Mouse (Mus musculus): ENCODE data around the gene Whamm. TPM values are rescaled to one million over a fixed set of nuclear protein-coding genes. Genes with fewer than 3 reads are reported as not detected.

The Whamm gene
- polyA plus RNA-seq, 1 experiment from 2014 or later = 7.0 TPM

GRCm38 (mm10) chr7:81606452-81606851, 35.4 kb downstream of the Whamm start:
- WGBS (ENCODE audit: insufficient replicate concordance) = 52% methylated on average over 5 of the region's 5 CpGs
- no peak overlapping the region for H3K4me2 ChIP-seq (ENCODE audit: low read depth, low read length)
- H3K4me1 ChIP-seq (ENCODE audit: insufficient read depth) = no peaks in the 10 kb centered on the region
- no peaks in the 10 kb centered on the region for H3K36me3 ChIP-seq (replicated peaks; ENCODE audit: insufficient read depth, low read length)
- H3K4me3 ChIP-seq (ENCODE audit: low read depth, low read length) = no peak overlapping the region
- no peak overlapping the region for H3K27ac ChIP-seq (ENCODE audit: low read depth)
- no peaks in the 10 kb centered on the region for H3K27me3 ChIP-seq (ENCODE audit: insufficient read depth, low read length)
- no peaks in the 10 kb centered on the region for H3K9me3 ChIP-seq (ENCODE audit: low read length)
- DNase-seq (no peak), ATAC-seq (no peak)
- TF ChIP-seq CTCF (IDR thresholded peaks at IDR 0.05; ENCODE audit: low read depth) = no peak
- TF ChIP-seq EP300 (IDR thresholded peaks at IDR 0.05; ENCODE audit: low read depth) = no peak
- no peak overlapping the region for H3K9ac ChIP-seq (replicated peaks)

GRCm38 (mm10) chr7:81610125-81610524, 39.1 kb downstream of the Whamm start:
- H3K4me1 ChIP-seq (ENCODE audit: insufficient read depth) = no peaks in the 10 kb centered on the region
- H3K36me3 ChIP-seq (replicated peaks; ENCODE audit: insufficient read depth, low read length) = no peaks in the 10 kb centered on the region
- H3K27ac ChIP-seq (ENCODE audit: low read depth) = no peak overlapping the region
- H3K27me3 ChIP-seq (ENCODE audit: insufficient read depth, low read length) = no peaks in the 10 kb centered on the region
- no peak overlapping the region for H3K4me3 ChIP-seq (ENCODE audit: low read depth, low read length)
- ATAC-seq = peak; percentile 36; the same call in 1 of the 2 replicates
- H3K9ac ChIP-seq (replicated peaks) = no peak overlapping the region
- no peak overlapping the region for H3K4me2 ChIP-seq (ENCODE audit: low read depth, low read length)
- WGBS (ENCODE audit: insufficient replicate concordance) = 57% methylated on average over 18 of the region's 18 CpGs
- H3K9me3 ChIP-seq (ENCODE audit: low read length) = no peaks in the 10 kb centered on the region
- peak; percentile 54 for DNase-seq
- peak; percentile 62 for TF ChIP-seq CTCF (IDR thresholded peaks at IDR 0.05; ENCODE audit: low read depth)
- TF ChIP-seq EP300 (IDR thresholded peaks at IDR 0.05; ENCODE audit: low read depth) = no peak

- Histone ChIP-seq H3K4me1 (ENCODE audit: insufficient read depth) (no peaks in the 10 kb centered on the region), H3K4me3 (ENCODE audit: low read depth, low read length) (no peak overlapping the region), H3K36me3 (replicated peaks; ENCODE audit: insufficient read depth, low read length) (no peaks in the 10 kb centered on the region), H3K27me3 (ENCODE audit: insufficient read depth, low read length) (no peaks in the 10 kb centered on the region), H3K27ac (ENCODE audit: low read depth) (no peak overlapping the region), H3K9ac (replicated peaks) (no peak overlapping the region), H3K9me3 (ENCODE audit: low read length) (no peaks in the 10 kb centered on the region), H3K4me2 (ENCODE audit: low read depth, low read length) (no peak overlapping the region)
- WGBS (ENCODE audit: insufficient replicate concordance) = 87% methylated on average over 13 of the region's 13 CpGs
- no peak for ATAC-seq
- no peak for TF ChIP-seq EP300 (IDR thresholded peaks at IDR 0.05; ENCODE audit: low read depth)
- TF ChIP-seq CTCF (IDR thresholded peaks at IDR 0.05; ENCODE audit: low read depth) = no peak
- DNase-seq = no peak
Measured at GRCm38 (mm10) chr7:81612856-81613635, 42.0 kb downstream of the Whamm start.

GRCm38 (mm10) chr7:81615031-81615430, 44.0 kb downstream of the Whamm start:
- no peak overlapping the region for H3K4me2 ChIP-seq (ENCODE audit: low read depth, low read length)
- no peaks in the 10 kb centered on the region for H3K36me3 ChIP-seq (replicated peaks; ENCODE audit: insufficient read depth, low read length)
- no peaks in the 10 kb centered on the region for H3K27me3 ChIP-seq (ENCODE audit: insufficient read depth, low read length)
- no peaks in the 10 kb centered on the region for H3K9me3 ChIP-seq (ENCODE audit: low read length)
- no peak overlapping the region for H3K9ac ChIP-seq (replicated peaks)
- H3K4me1 ChIP-seq (ENCODE audit: insufficient read depth) = no peaks in the 10 kb centered on the region
- H3K4me3 ChIP-seq (ENCODE audit: low read depth, low read length) = no peak overlapping the region
- ATAC-seq (no peak), DNase-seq (no peak)
- no peak for TF ChIP-seq CTCF (IDR thresholded peaks at IDR 0.05; ENCODE audit: low read depth)
- TF ChIP-seq EP300 (IDR thresholded peaks at IDR 0.05; ENCODE audit: low read depth) = no peak
- H3K27ac ChIP-seq (ENCODE audit: low read depth) = no peak overlapping the region
- WGBS (ENCODE audit: insufficient replicate concordance) = 63% methylated on average over 8 of the region's 9 CpGs

GRCm38 (mm10) chr7:81622793-81623192, 51.7 kb downstream of the Whamm start:
- Histone ChIP-seq H3K4me1 (ENCODE audit: insufficient read depth) (no peaks in the 10 kb centered on the region), H3K36me3 (replicated peaks; ENCODE audit: insufficient read depth, low read length) (no peaks in the 10 kb centered on the region), H3K9me3 (ENCODE audit: low read length) (peaks cover 5% of the 10 kb centered on the region; the same call in 1 of the 2 replicates), H3K27ac (ENCODE audit: low read depth) (no peak overlapping the region), H3K9ac (replicated peaks) (no peak overlapping the region), H3K4me3 (ENCODE audit: low read depth, low read length) (no peak overlapping the region), H3K4me2 (ENCODE audit: low read depth, low read length) (no peak overlapping the region), H3K27me3 (ENCODE audit: insufficient read depth, low read length) (no peaks in the 10 kb centered on the region)
- no peak for ATAC-seq
- DNase-seq = no peak
- TF ChIP-seq EP300 (IDR thresholded peaks at IDR 0.05; ENCODE audit: low read depth) (no peak), CTCF (IDR thresholded peaks at IDR 0.05; ENCODE audit: low read depth) (no peak)
- WGBS (ENCODE audit: insufficient replicate concordance) = 61% methylated on average over 4 of the region's 4 CpGs

GRCm38 (mm10) chr7:81623767-81624166, 52.7 kb downstream of the Whamm start:
- WGBS (ENCODE audit: insufficient replicate concordance) = 81% methylated on average over 6 of the region's 6 CpGs

More at GRCm38 (mm10) chr7:81623767-81624166, 52.7 kb downstream of the Whamm start:
- no peak overlapping the region for H3K9ac ChIP-seq (replicated peaks)
- H3K4me3 ChIP-seq (ENCODE audit: low read depth, low read length) = no peak overlapping the region
- H3K9me3 ChIP-seq (ENCODE audit: low read length) = peaks cover 5% of the 10 kb centered on the region; the same call in 1 of the 2 replicates
- no peaks in the 10 kb centered on the region for H3K4me1 ChIP-seq (ENCODE audit: insufficient read depth)
- DNase-seq (no peak), ATAC-seq (no peak)
- H3K4me2 ChIP-seq (ENCODE audit: low read depth, low read length) = no peak overlapping the region
- TF ChIP-seq EP300 (IDR thresholded peaks at IDR 0.05; ENCODE audit: low read depth) = no peak
- no peak for TF ChIP-seq CTCF (IDR thresholded peaks at IDR 0.05; ENCODE audit: low read depth)
- no peak overlapping the region for H3K27ac ChIP-seq (ENCODE audit: low read depth)
- H3K36me3 ChIP-seq (replicated peaks; ENCODE audit: insufficient read depth, low read length) = no peaks in the 10 kb centered on the region
- H3K27me3 ChIP-seq (ENCODE audit: insufficient read depth, low read length) = no peaks in the 10 kb centered on the region

Data from liver, postnatal 0 days (tissue).